Mouse (Mus musculus) CD4-positive, CD25-positive, alpha-beta regulatory T cell, adult 4 months (primary cell): ENCODE results near the gene Ly6g6c. TPM values are rescaled to one million over a fixed set of nuclear protein-coding genes. Genes with fewer than 3 reads are reported as not detected.

Experiments used
- ATAC-seq: one replicate; pipeline ENCODE4 v1.8.0; 2017
- polyA plus RNA-seq, 2 experiments: library from polyadenylated mRNA; unstranded; fragments of 100-300 nt; shearing (Covaris generic); gene quantifications; one replicate each; pipeline ENCODE4 v1.2.1; 2017

The Ly6g6c gene
- polyA plus RNA-seq, 2 experiments from 2014 or later: not detected

DNA sequence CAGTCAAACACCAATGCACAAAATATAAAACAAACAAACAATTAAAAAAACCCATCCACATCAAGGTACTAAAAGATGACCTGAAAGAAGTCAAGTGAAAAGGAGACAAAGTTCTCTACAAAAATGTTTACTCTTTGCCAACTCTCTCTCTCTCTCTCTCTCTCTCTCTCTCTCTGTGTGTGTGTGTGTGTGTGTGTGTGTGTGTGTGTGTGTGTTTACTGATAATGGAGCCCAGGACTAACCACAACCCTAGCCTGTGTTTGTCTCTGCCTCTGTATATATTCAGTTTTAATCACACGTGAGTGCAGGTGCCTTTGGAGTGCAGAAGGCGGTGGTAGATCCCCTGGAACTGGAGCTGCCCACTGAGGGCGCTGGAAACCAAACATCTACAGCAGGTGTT lies 8.1 kb upstream of the Ly6g6c start:
- no peak for ATAC-seq

DNA sequence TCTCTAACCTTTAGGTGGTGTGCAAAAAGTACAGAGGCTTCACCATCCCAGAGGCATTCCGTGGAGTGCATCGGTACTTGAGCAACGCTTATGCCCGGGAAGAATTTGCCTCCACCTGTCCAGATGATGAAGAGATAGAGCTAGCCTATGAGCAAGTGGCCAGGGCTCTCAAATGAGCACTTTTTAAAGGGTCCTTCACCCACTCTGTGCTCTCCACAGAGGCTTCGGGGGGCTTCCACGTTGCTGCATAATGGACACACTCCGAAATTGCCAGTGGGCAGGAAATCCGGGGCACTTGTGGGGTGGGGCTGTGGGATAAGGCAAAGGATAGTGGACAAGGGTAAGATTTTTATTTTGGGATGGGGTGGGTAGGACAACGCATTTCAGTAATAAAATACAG lies 6.9 kb upstream of the Ly6g6c start:
- no peak for ATAC-seq

DNA sequence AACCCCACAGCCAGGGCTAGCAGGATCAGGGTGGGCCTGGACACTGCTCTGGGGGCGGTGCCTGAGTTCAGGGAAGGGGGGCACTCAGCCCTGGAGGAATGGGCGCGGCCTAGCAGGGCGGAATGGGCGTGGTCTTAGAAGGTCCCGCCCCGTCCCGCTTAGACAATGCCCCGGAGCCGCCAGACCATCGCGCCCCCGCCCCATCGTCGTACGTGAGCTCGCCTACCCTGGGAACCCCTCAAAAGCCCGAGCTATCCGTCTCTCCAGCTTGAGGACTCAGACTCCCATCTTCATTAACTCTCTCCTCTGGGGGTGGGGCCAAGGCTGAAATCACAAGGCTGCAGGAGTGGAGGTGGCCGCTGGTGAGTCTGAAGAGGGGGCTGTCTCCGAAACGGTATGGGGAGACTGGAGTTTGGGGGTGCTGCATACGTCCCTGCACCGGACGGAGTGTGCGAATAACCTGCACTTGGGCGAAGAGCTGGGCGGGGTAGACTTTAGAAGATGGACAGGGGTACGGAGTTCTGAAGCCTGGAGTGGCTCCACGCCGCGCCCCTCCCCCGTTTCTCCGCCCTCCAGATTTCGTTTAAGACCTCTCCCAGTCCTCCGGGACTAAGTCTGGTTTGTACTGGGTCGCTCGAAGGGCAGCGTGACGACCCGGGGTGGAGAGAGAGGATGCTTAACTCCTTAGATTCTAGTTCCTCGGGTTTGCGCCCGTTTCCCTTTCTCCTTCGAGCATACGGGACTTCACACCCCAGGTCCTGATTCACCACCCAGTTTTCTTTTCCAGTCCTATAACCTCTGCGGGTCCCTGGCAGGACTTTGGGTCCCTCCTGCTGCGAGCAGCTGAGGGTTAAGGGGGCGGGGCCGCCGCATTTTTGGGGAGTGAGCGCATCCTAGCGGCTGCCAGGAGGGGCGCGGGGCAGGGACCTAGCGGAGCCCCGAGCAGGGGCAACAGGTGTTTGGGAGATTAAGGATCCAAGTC lies 6.0 kb upstream of the Ly6g6c start, which contains the start of gene Ddah2:
Gene Ddah2 (plus strand): TSS at position 125 of the 982 bp plus-strand sequence.
- ATAC-seq: peak; percentile 93

DNA sequence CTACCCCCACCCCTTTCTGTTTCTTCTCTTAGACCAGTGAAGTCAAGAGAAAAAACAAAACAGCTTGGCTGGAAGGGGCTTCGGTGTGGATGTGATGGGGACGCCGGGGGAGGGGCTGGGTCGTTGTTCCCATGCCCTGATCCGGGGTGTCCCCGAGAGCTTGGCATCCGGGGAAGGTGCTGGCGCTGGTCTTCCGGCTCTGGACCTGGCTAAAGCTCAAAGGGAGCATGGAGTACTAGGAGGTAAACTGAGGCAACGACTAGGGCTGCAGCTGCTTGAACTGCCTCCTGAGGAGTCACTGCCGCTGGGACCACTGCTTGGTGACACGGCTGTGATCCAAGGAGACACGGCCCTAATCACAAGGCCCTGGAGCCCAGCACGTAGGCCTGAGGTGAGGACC lies 5.1 kb upstream of the Ly6g6c start:
- no peak for ATAC-seq

DNA sequence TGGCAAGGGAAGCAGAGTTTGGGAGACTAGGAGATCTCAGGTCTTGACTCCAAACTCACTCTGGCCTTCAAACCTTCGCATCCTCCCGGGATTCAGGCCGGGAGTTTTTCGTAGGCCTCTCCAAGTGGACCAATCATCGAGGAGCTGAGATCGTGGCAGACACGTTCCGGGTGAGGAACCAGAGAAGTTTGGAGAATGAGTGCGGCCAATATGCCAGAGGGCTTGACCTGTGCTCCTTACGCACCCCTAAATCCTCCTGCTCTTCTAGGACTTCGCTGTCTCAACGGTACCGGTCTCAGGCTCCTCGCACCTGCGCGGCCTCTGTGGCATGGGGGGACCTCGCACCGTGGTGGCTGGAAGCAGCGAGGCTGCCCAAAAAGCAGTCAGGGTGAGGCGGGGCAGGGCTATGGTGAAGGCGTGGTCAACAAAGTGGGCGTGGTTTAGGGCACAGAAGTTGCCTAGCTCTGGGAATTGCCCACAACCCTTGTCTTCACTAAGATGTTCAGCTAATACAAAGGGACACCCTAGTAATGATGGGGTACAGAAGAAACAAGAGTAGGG lies 4.4 kb upstream of the Ly6g6c start:
- ATAC-seq: no peak

DNA sequence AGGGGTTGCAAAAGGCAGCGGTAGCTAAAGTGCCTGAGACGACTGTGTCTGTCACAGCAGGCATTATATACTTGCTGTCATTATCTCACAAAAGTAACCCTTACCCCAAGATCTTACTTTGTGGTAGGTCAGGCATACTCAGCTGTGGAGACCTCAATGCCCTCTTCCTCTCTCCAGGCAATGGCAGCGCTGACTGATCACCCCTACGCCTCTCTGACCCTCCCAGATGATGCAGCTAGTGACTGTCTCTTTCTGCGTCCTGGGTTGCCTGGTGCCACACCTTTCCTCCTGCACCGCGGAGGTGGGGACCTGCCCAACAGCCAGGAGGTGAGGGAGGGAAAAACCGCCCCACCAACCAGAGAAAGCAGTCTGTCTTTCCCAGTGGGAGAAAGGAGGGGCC lies 3.9 kb upstream of the Ly6g6c start:
- ATAC-seq: no peak

DNA sequence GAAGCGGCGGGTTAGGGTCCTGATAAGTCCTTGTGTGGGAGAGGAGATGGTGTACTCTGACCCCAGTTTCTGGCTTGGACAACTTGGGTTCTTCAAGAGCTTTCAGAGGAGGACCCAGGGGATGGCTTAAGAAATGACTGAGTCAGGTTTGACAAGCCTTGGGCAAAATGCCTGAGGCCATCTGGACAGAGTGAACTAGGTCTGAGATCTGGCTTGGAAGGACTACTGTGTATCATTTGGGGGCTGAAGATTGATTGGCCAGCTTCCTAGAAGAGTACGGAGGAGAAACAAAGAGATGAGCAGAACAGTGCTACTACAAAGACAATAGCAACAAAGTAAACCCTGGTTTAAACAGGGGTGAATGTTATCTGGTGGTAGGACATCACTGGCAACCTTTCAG lies 1.7 kb upstream of the Ly6g6c start:
- no peak for ATAC-seq

DNA sequence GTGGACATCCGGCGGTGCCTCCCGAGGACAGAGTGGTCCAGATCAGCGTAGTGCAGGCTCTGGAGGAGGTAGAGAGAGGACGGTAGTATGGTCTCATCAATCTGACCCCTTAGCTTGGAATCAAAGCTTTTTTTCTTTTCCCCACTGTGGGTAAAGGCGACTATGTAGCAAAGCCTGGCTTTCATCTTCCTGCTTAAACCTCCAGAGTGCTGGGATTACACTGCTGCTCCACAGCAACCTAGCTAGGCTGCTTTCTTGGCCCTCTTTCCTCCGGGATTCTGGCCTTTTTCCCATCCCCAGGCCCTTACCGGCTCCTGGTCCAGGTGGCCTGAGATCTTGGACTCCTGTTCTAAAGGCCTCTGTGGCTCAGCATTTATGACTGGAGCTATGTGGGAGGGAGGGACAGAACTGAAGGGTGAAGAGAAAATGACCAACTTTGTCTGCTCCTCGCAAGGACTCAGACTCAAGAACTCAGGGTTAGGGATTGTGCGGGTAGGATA lies 760 bp upstream of the Ly6g6c start:
- no peak for ATAC-seq

DNA sequence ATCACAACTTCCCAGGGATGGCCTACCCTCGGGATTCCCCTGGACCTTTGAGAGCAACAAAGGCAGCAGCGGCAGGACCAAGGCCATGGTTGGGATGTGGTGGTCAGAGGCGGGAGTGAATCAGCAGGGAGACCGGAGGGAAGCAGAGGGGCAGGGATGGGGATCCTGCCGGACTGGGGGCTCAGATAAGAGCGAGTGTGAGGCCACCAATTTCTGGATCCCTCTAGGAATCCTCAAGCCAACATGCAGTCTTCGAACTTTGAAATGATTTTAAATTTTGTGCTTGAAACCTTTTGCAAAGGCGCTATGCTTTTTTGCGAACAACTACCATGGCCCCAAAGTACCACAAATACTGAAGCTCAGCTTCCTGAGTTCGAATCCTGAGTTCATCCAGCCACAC lies 896 bp downstream of the Ly6g6c start, which contains the start of gene Mpig6b:
Gene Mpig6b (minus strand): TSS at position 101 of the 400 bp plus-strand sequence.
- no peak for ATAC-seq

DNA sequence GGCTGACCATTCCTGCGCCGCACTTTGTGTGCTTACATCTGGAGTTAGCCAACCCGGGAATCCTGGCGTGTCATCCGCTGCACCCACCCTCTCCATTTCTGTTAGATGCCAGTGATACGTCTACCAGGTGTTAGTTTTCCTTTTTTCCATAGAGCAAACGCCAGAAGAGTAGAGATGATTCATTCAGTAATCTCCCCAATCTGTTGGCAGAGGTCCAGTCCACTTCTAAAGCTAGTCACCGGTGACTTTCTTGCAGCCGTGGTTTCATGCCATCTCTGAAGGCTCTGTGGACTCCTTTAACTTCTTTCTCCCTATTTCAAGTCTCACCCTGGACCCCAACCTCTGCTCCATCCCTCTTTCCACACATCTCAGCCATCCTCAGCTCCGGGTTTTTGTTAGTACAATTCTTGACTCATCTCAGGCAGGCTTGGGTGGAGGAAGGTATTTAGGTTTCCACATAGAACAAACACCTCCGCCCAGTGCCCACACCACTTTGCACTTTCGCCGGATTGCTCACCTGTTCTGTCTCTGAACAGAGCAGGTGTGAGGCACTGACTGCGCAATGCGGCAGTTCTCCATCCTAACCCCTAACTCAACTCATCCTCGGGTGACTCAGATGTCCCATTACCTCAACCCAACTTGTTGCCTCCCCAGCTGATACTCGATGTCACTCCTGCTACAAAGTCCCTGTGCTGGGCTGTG lies 3.2 kb downstream of the Ly6g6c start:
- no peak for ATAC-seq

DNA sequence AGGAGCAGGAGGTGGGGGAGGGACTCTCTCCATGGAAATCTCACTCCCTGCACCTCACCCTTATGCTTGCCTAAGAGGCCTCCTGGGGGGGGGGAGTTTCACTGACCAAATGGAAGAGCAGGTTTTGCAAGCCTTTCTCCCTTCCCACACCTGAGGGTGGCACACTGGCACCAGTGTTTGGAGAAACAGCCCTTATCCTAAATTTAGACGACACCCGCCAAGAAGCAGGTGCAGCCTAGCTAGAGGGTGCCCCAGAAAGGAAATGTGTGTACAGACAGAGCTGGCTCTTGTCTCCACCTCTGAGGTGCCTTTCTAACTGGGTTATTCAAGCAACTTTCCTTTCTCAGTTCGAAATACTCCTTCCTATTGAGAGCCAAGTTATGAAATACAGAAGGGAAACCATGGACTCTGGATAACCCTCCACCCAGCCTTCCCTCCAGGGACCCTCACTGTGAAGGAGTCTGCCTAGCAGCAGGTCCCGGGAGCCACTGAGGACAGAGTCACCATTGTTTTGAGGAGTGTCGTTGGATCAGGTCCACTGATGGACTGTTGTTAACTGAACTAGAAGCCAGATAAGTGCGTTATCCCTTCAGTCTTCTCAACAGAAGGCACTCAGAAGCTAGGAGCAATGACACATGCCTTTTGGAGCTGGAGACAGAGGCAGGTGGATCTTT lies 5.5 kb downstream of the Ly6g6c start:
- no peak for ATAC-seq

DNA sequence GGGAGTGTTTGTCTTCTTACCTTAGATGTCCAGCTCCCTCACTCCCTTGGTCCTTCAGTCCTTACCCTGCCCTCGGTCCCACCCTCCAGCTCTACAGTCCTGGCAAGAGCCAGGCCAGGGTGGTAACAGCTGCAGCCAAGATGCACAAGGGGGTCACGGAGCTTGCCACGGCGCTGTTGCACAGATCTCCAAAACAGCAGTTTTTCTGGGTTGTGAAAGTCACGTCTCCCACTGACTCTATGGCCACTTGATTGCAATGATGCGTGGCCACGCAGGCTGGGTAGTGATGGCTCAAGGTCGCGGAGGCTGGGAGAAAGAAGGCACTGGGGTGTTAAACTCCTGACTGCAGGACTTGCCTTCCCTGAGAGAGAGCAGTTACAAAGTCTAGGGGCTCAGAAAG lies 6.3 kb downstream of the Ly6g6c start:
- no peak for ATAC-seq

DNA sequence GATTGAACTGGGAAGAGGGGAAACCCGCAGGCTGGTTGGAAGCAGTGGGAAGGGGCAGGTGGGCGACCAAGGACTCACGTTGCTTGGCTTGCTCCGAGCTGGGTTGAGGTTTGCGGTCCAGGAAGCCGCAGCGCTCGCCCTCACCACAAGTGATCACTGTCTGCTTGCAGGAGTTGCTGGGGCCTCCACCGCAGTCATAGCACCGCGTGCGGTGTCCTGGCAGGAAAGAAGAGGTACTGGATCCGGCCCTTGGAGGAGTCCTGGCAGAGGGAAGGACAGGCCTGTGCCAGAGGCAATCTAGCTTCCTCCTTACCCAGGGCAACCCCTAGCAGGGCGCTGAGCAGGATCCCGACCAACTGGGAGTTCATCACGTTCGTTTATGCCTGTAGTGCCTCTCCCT lies 8.9 kb downstream of the Ly6g6c start:
- no peak for ATAC-seq

DNA sequence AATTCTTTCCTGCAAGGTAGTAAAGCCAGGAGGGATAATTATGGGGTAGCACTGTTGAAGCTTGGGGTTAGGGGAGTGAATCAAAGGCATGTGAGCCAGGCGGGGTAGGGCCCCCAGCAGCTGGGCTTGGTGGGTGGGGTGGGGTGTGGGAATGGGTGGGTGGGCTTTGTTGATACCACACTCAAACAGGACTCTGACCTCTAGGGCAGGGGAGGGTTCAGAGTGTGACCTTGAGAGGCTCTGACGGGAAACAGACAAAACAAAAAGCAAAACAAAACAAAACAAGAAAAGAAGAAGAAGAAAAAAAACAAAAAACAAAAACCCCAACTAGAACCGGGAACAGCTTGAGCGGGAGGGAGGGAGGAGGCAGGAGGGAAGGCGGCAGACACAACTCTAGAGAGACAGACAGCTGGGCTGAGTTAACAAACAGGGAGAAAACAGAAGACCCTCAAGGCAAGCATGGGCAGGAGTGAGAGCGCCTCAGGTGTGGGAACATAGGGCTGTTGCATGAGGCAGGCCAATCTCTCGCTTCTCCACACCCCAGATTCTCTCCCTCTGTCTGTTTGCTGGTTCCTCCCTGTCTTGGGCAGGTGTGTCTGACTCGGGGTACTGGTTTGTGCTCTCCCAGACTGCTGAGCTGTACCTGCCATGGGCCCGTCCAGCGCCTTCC lies 11.5 kb downstream of the Ly6g6c start, which contains the start of gene Ly6g6e:
Gene Ly6g6e (plus strand): TSS at position 396 of the 670 bp plus-strand sequence.
- ATAC-seq: no peak

DNA sequence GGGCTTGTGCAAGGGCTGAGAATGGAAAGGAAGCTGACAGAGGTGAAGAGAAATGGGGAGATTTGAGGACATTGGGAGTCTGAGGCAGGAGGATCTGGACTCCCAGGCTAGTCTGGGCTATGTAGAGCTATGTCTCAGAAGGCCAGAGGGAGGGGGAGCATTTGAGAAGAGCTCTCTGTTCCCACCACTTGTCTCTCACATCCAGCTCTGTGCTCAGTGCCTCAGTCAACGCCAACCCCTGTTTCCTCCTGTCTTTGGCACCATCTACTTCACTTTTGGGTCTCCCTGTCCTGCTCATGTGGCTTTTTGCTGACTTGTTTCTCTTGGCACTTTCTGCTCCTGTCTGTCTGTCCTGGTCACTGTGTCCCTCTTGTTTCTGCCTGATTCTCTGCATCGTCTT lies 12.1 kb downstream of the Ly6g6c start:
- no peak for ATAC-seq

DNA sequence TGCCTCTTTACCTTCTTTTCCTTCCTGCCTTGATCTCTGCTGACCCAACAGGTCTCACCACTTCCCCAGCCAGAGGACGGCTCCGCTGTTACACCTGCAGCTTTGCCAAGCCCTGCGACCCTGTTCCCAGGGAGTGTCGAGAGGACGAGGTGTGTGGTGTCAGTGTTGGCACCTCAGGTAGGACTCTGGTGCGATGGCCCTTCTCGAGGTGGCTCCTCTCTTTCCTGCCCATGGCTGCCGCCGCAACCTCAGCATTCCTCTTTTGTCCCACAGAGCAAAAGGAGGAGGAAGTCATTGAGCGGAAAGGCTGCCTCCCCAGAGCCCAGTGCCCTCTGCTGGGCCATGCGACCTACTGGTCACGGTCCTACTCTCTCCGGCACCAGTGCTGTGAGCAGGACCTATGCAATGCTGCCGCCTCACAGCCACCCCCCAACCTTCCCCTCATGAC lies 12.6 kb downstream of the Ly6g6c start, which contains the start of gene Ly6g6d:
Gene Ly6g6d (minus strand): TSS at position 280 of the 448 bp plus-strand sequence.
- no peak for ATAC-seq

DNA sequence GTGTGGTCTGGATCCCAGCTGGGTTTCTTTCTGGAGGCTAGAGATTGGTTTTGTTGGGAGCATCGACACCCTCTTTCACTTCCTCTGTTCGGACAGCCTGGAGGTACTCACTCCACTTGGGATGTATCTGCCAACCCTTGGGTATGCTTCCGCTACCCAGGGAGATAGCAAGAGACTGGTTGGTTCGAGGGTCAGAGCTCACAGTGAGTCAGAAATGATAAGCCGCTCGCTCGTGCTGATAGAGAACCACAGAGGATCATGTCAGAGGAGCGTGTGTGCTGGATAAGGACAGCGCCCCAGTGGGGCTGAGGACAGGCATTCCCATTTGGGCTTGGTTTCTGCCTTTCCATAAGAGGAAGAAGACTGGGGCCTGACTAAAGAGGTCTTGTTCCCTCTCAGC lies 14.6 kb downstream of the Ly6g6c start:
- no peak for ATAC-seq

DNA sequence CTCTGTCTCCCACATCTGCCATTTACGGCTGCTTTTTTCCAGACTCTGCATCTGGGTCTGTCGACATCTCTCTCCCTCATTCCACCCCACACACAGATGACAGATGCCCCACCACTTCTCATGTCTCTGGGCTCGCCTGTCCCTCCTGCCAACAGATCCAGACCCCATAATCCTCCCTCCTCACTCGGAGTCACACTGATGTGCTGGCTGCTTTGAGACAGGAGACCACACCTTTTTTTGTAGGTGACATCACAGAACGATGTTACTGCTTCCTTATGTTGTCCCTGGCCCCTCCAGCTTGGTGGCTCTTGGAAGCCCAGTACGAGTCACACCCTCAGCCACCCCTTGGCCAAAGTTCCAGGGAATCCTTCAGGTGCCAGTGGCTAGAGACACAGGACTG lies 15.1 kb downstream of the Ly6g6c start:
- ATAC-seq: no peak

DNA sequence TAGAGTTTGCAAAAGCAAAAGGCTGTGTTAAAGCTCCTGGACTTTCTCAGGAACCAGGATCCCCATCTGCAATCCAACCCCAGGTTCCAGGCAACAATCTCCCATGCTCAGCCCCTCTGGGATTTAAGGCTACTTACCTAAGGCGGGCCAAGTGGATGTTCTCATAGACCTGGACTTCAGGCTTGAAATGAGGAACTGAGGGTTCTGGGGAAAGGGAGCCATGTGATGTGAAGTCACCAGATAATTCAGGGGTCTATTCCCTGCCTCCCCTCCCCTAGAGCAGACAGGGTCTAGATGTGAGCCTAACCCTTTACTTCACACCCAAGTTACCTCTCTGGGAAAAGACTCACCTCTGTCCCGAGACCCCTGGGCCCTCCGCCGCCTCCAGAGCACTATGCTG lies 15.5 kb downstream of the Ly6g6c start:
- ATAC-seq: no peak

DNA sequence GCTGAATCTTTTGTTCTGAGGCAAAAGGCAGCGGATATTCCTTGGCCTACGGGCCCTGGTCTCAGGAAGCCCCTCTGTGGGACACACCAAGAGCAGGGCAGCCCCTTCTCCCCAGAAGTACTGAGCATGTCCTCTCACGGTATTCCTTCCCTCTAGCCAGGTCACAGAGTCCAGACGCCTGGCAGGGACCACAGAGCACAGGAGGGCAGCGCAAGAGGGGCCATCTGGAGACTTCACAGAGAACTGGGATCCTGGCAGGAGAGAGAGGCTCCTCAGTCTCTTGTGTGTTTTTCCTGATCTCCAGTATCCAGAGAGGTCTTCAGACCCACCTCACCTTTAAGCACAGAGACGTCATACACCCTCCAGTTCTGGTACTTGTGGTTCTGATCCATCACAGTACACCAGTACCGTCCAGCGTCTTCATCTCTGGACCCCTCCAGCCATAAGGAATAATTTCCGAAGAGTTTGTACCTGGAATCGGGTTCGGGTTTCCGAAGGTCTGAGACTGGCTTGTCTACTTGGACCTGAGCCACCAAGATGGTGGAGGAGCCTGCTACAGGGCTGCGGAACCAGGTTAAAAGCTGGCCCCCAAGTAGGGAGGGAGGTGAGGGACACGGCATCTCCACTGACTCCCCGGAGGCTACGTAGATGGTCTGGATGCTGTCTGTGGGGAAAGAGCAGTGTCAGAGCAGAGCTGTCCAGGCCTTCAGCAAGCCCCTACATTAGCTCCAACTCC lies 17.8 kb downstream of the Ly6g6c start:
- ATAC-seq: no peak

DNA sequence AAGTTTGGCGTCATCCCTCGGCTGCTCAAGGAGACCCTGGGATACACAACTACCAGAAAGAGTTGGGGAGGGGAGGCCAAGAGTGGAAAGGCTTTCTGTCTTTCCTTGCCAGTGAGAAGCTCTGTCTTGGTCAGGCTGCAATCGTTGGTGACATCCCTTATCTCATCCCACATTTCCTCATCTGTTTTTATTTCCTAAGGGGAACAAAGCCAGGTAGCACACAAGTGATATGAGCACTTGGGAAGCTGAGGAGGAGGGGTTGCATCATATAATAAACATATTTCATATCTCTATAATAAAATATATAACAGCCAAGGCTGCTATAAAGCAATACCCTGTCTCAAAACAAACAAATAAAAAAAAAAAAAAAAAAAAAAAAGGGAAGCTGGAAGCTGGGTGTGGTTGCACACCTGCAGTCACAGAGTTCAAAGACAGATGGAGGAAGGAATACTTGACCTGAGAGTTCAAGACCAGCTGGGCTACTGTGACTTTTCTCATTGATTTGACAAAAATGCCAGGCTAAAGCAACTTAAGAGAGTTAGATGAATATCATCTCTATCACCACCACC lies 18.8 kb downstream of the Ly6g6c start:
- no peak for ATAC-seq
